Mouse (Mus musculus) liver, embryonic 11.5 days (tissue): Measurements from ENCODE around the gene Srms. TPM values are rescaled to one million over a fixed set of nuclear protein-coding genes. Genes with fewer than 3 reads are reported as not detected.

Source experiments
- ATAC-seq: fragments of 200-750 bp; cut with Nextera tagmentation; replicated peaks from 2 replicates; pipeline ENCODE4 v1.8.0; 2017; ENCODE audit warnings: moderate number of reproducible peaks, mild to moderate bottlenecking, moderate TSS enrichment, moderate library complexity; ENCODE audit not compliant: low FRiP score
- DNase-seq: peaks from one replicate; pipeline ENCODE4 v3.0.0-alpha.2; 2017; ENCODE audit warnings: low spot score
- H3K27ac ChIP-seq: fragments of 300-500 bp; sonication (generic); 2 replicates; pipeline ENCODE4 v1.5.1; 2014; ENCODE audit warnings: mild to moderate bottlenecking, low read depth, low read length, control low read depth
- H3K27me3 ChIP-seq: fragments of 300-500 bp; sonication (generic); replicated peaks from 2 replicates; pipeline ENCODE4 v1.6.1; 2014; ENCODE audit warnings: low read length, mixed read lengths; ENCODE audit not compliant: control insufficient read depth, insufficient read depth
- H3K36me3 ChIP-seq: fragments of 300-500 bp; sonication (generic); 2 replicates; pipeline ENCODE4 v1.6.1; 2014; ENCODE audit warnings: mild to moderate bottlenecking, low read length, moderate library complexity, mixed read lengths; ENCODE audit not compliant: control insufficient read depth, insufficient read depth
- H3K4me1 ChIP-seq: fragments of 300-500 bp; sonication (generic); replicated peaks from 2 replicates; pipeline ENCODE4 v1.6.1; 2014; ENCODE audit warnings: low read length, mixed read lengths; ENCODE audit not compliant: control insufficient read depth, insufficient read depth
- H3K4me2 ChIP-seq: fragments of 300-500 bp; sonication (generic); 2 replicates; pipeline ENCODE4 v1.6.1; 2014; ENCODE audit warnings: mild to moderate bottlenecking, control low read depth, moderate library complexity
- H3K4me3 ChIP-seq: fragments of 300-500 bp; sonication (generic); 2 replicates; pipeline ENCODE4 v1.5.1; 2014; ENCODE audit warnings: low read depth, low read length, control low read depth
- H3K9ac ChIP-seq: fragments of 300-500 bp; sonication (generic); 2 replicates; pipeline ENCODE4 v1.6.1; 2014; ENCODE audit warnings: low read depth, low read length, control low read depth
- H3K9me3 ChIP-seq: fragments of 300-500 bp; sonication (generic); 2 replicates; pipeline ENCODE4 v1.6.1; 2016; ENCODE audit warnings: low read length, inconsistent platforms, mixed read lengths; ENCODE audit not compliant: control insufficient read depth
- WGBS: fragments of 180-500 bp; shearing (Covaris S2); extraction: QIAGEN DNeasy Blood & Tissue Kit; methylation state at CpG from one replicate; pipeline ENCODE4 v1.1.7; 2014; 5-methylcytosine and 5-hydroxymethylcytosine counted together
- polyA plus RNA-seq: library from polyadenylated mRNA; unstranded; fragments of >200 nt; fragmentation: Nextera tagmentation; extraction: Ambion mirVana; gene quantifications from 2 replicates; pipeline ENCODE4 v1.2.1, GENCODE M21; 2014

Gene Srms
- polyA plus RNA-seq, 1 experiment from 2014 or later, result 0.23 TPM

DNA sequence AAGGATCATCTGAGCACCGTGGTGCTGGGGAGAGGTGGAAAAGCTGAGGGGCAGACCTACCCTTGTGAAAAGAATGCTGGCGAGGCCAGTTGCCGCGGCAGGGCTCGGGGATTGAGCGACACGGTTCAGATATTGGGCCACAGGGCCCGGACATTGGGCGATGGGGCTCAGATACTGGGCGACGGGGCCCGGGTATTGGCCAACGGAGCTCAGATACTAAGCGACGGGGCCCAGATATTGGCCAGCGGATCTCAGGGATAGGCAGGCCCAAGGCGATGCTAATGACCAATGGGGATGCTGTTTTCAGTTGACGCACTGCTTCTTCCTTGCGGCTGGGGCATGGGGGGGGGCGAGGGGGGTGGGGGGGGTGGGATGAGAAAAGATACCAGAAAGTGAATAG, 18.2 kb upstream of the Srms start:
- no peak overlapping the region for H3K4me3 ChIP-seq
- 78% methylated on average over 20 of the region's 20 CpGs for WGBS
- DNase-seq (no peak), ATAC-seq (no peak)
- H3K9ac ChIP-seq, result no peak overlapping the region
- no peaks in the 10 kb centered on the region for H3K9me3 ChIP-seq
- H3K4me2 ChIP-seq, result no peak overlapping the region
- no peaks in the 10 kb centered on the region for H3K27me3 ChIP-seq
- H3K4me1 ChIP-seq, result no peaks in the 10 kb centered on the region
- no peak overlapping the region for H3K27ac ChIP-seq
- H3K36me3 ChIP-seq, result no peaks in the 10 kb centered on the region; the same call in 1 of the 2 replicates

DNA sequence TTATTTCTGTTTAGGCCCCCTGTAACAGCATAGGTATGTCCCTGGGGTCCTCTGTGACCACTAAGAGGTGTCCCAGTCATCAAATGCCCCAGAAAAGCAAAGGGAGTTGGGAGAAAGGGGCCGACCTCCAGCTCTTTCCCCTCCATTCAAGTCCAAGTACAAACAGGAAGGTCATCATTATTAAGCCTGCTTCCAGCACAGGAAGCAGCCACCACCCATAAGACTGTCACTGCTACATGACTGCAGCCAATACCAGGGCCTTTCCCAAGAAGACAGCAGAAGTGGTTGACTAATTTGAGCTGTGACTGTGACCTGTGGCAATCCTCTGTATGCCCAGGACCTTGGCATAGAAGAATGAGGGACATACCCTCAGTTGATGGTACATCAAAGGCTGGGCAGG, 15.3 kb upstream of the Srms start:
- no peak overlapping the region for H3K4me3 ChIP-seq
- no peaks in the 10 kb centered on the region; the same call in 1 of the 2 replicates for H3K36me3 ChIP-seq
- H3K4me1 ChIP-seq, result no peaks in the 10 kb centered on the region
- no peak for ATAC-seq
- H3K9me3 ChIP-seq, result no peaks in the 10 kb centered on the region
- H3K27ac ChIP-seq, result no peak overlapping the region
- H3K27me3 ChIP-seq, result no peaks in the 10 kb centered on the region
- no peak for DNase-seq
- no peak overlapping the region for H3K4me2 ChIP-seq
- H3K9ac ChIP-seq, result no peak overlapping the region
- WGBS, result 54% methylated on average over 1 of the region's 1 CpGs

DNA sequence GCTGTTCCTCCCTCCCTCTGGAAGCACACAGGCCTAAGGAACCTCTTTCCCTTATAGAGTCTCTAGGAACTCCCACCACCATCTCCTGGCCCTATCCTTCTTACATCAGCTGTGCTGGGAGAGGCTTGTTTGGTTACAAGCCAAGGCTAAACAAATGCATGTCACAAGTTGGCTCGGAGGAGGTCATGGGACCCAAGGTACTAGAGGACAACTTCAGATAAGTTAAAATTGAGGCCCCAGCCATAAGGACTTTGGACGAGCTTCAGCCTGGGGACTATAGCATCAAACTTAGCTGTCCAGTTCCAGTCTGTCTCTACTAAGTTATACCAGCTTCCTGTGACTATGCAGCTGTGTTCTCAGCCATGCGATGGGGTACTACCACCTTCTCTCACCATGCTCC, 14.1 kb upstream of the Srms start:
- Histone ChIP-seq H3K9me3 (no peaks in the 10 kb centered on the region), H3K4me2 (no peak overlapping the region), H3K36me3 (no peaks in the 10 kb centered on the region; the same call in 1 of the 2 replicates), H3K9ac (no peak overlapping the region), H3K4me1 (no peaks in the 10 kb centered on the region), H3K4me3 (no peak overlapping the region), H3K27me3 (no peaks in the 10 kb centered on the region), H3K27ac (no peak overlapping the region)
- DNase-seq (no peak), ATAC-seq (no peak)
- 82% methylated on average over 3 of the region's 3 CpGs for WGBS

DNA sequence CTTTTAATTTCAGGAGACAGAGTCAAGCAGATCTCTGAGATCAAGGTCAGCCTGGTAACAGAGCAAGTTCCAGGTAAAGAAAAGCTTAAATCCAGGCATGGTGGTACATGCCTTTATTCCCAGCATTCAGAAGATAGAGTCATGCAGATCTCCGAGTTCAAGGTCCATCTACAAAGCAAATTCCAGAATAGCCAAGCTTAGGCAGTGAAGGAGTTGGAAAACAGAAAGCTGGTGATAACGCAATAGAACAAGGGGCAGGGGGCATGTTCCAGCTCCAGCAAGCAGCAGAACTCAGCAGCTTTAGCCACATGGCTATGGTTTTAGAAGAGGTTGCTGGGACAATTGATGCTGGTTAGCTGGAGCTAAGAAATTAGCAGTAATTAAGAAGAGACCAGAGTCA, 12.0 kb upstream of the Srms start:
- H3K27me3 ChIP-seq, result no peaks in the 10 kb centered on the region
- ATAC-seq, result no peak
- no peaks in the 10 kb centered on the region for H3K9me3 ChIP-seq
- 80% methylated on average over 2 of the region's 2 CpGs for WGBS
- no peak for DNase-seq
- no peak overlapping the region for H3K27ac ChIP-seq
- no peak overlapping the region for H3K9ac ChIP-seq
- H3K4me2 ChIP-seq, result no peak overlapping the region
- H3K4me1 ChIP-seq, result peaks cover 5% of the 10 kb centered on the region
- no peaks in the 10 kb centered on the region for H3K36me3 ChIP-seq
- no peak overlapping the region for H3K4me3 ChIP-seq

DNA sequence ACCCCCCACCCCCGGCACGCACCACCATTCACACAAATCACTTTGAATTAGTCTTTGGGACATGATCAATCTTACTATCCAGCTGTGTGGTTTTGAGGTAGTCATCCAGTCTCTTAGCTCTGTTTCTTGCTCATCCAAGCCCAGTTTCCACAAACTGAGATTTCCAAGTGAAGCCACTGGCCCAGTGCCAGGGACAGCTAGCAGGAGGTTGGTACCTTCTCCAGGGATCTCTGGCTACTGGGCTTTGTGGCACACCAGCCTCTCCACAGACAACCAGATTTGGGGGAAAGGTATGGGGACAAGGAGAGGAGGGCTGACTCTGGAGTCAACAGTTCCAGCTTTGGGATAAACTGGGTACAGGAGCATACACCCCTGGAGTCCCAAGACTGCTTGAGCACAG, 7.4 kb upstream of the Srms start:
- 40% methylated on average over 2 of the region's 2 CpGs for WGBS
- no peak for DNase-seq
- no peak overlapping the region for H3K27ac ChIP-seq

DNA sequence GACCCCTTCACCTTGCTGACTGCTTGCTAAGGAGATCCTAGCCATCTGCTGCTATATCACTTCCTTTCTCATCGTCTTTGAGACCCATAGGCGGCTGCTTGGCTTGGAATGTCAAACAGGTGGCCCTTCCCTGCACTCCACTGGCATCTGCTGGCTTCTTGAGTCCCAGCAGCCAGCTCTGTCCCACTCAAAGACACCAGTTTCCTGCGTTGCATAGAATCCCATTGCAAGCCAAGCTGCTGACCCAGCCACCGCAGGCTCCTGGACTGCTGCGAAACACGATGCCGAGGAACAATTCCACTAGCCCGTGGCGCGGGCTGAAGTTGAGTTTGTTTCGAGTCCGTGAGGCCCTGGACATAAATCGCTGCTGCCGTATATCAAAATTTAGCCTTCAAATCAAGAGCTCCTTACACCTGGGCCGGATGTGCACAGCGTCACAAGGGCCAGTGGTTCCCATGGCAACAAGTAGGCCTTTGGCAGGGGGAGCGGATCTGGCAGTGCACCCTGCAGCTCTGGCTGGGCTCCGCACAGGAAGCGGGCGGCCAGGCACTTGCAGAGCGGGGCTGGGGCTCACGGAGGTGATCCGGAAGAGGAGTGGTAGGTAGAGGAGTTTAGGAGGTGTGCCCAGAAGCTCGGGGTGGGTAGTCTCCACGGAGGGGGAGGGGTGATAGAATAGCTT, 6.7 kb upstream of the Srms start, which contains the start of gene Fndc11:
TSS of gene Fndc11 (plus strand) at position 476 of the 679 bp plus-strand sequence.
- Histone ChIP-seq H3K36me3 (no peaks in the 10 kb centered on the region), H3K4me3 (peak within 1 kb of the TSS; percentile 25), H3K27ac (no peak within 1 kb of the TSS), H3K4me2 (peak within 1 kb of the TSS; percentile 67), H3K9ac (peak within 1 kb of the TSS; percentile 7; the same call in 1 of the 2 replicates), H3K27me3 (peaks cover 3% of the 10 kb centered on the region; the same call in 1 of the 2 replicates), H3K9me3 (no peaks in the 10 kb centered on the region), H3K4me1 (peaks cover 10% of the 10 kb centered on the region)
- ATAC-seq (peak; percentile 81), DNase-seq (peak; percentile 75)
- 6% methylated on average over 25 of the region's 25 CpGs for WGBS

More for the DNA sequence above, 7.4 kb upstream of the Srms start:
- no peak for ATAC-seq
- Histone ChIP-seq H3K36me3 (no peaks in the 10 kb centered on the region), H3K27me3 (peaks cover 3% of the 10 kb centered on the region; the same call in 1 of the 2 replicates), H3K4me2 (peak overlapping the region; percentile 67), H3K4me3 (peak overlapping the region; percentile 25), H3K9me3 (no peaks in the 10 kb centered on the region), H3K4me1 (peaks cover 10% of the 10 kb centered on the region), H3K9ac (no peak overlapping the region)

DNA sequence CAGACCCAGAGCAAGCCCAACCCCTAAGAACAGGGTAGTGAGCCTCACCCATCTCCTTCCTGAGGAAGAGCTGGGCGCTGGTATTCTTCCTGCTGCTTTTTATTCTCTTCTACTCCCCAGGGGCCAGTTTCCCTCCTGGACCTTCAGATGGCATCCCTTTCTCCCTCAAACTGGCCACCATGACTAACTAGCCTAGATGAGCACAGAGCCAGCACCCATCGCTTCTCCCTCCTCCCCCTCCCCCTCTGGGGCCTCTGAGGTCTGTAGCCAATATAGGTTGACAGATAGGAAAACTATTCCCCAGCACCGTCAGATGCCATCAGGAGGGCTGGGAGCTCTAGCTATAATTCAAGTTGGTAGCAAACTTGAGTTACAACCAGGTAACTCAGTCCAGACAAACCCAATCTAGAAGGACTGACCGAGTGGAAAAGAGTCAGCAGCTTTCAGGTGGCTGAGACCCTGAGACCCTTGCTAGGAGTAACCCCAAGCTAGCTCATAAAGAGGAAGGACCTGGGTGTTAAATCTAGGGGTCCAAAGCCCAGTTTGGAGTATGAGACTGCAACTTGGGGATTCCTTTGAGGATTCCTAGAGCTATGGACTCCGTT, 6.0 kb upstream of the Srms start:
- peaks cover 10% of the 10 kb centered on the region for H3K4me1 ChIP-seq
- WGBS, result 44% methylated on average over 5 of the region's 5 CpGs
- ATAC-seq (no peak), DNase-seq (no peak)
- H3K27me3 ChIP-seq, result peaks cover 9% of the 10 kb centered on the region
- H3K9me3 ChIP-seq, result no peaks in the 10 kb centered on the region
- H3K9ac ChIP-seq, result no peak overlapping the region
- no peak overlapping the region for H3K4me3 ChIP-seq
- H3K4me2 ChIP-seq, result peak overlapping the region; percentile 67; the same call in 1 of the 2 replicates
- H3K36me3 ChIP-seq, result no peaks in the 10 kb centered on the region
- no peak overlapping the region for H3K27ac ChIP-seq

DNA sequence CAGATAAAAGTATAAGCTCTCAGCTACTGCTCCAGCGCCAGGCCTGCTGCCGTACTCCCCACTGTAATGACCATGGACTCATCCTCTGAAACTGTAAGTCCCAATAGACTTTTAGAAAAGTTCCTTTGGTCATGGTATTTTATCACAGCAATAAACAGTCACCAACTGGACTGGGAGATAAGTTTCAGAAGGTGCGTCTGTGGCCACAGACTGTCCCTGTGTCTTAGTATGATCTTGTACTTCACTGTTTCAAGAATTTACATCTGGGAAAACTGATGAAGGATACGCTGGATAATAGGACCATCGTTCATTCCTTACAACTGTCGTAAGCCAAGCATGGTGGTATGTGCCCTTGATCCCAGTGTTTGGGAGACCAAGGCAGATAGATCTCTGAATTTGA, 3.1 kb upstream of the Srms start:
- no peak for ATAC-seq
- Histone ChIP-seq H3K27me3 (peaks cover 38% of the 10 kb centered on the region), H3K9ac (no peak overlapping the region)

More for the DNA sequence above, 3.1 kb upstream of the Srms start:
- no peak for DNase-seq
- Histone ChIP-seq H3K4me2 (no peak overlapping the region), H3K27ac (no peak overlapping the region), H3K4me1 (peaks cover 16% of the 10 kb centered on the region), H3K9me3 (no peaks in the 10 kb centered on the region), H3K4me3 (no peak overlapping the region), H3K36me3 (no peaks in the 10 kb centered on the region)
- 71% methylated on average over 6 of the region's 6 CpGs for WGBS
